Mouse (Mus musculus) right cerebral cortex, postnatal 10 days (tissue): ENCODE measurements around the gene Rasgef1b.

Experiments used
- DNase-seq, 2 experiments: peaks; one replicate each; pipeline ENCODE4 v3.0.0; 2021; ENCODE audit warnings: low spot score in 2 of 2

Rasgef1b gene

DNA sequence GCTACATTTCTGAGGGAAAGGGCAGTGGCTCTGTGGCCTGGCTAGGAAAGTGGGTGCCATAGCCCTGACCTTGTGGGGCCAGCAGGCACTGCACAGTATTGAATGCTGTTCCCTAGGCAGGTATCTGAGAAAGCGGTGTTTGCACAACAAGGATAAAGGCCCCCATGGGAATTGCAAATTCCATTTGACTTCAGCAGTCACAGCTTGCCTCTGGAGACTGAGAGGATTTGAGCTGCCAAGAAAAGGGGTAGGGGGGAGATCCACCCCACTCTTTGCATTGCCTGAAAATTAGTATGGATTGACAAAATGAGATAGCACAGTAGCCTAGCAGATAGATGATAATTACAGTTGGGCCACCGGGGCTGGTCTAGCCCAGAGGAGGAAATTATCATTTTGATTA is 326.1 kb downstream of the Rasgef1b start:
- peak in 1 of 2 experiments; percentile 18 for DNase-seq

- no peak for DNase-seq
Measured at GRCm38 (mm10) chr5:99402297-99402696, 326.6 kb downstream of the Rasgef1b start.

GRCm38 (mm10) chr5:99399855-99400626 is 328.8 kb downstream of the Rasgef1b start:
- no peak for DNase-seq

DNA sequence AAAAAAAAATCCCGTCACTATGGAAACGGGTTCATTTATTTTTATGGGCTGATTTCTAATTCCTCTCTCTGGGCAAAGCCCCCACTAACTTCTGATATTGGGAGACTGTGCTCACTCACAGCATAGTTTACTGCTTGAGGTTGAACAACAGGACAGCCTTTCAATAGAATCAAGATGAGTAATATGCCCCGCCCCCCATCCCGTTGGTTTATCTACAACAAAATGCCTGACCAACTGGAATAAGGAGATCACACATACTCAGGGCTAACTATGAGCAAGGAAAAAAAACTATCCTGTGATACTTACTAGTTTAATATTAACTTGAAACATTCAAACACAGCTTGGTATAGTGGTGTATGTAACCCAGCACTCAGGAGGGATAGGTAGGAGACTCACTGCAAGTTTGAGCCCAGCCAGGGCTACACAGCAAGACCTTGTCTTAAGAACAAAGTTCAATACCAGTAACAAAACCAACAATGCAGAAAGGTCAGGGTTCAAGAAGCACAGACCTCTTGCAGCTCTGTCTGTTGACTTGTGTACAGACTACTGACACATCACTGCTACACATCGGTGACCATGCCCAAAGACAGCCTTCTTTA is 330.3 kb downstream of the Rasgef1b start:
- DNase-seq, result no peak

DNA sequence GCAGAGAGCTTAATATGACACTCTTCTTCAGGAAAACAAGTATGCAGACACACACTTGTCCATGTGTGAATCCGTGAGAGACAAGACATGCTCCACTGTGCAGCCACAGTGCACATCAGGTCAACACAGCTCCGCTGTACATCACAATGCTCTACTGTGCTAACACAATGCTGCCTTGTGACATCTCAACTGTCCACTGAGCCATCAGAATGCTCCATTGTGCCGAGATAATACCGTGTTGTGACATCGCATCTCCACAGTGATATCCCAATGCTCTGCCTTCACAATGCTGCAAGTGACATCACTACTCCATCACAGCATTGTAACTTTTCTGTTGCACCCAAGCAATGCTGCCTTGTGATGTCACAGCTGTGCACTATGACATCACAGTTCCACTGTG is 334.3 kb downstream of the Rasgef1b start:
- no peak for DNase-seq

- DNase-seq, result no peak
Measured at GRCm38 (mm10) chr5:99391525-99391924, 337.3 kb downstream of the Rasgef1b start.

DNA sequence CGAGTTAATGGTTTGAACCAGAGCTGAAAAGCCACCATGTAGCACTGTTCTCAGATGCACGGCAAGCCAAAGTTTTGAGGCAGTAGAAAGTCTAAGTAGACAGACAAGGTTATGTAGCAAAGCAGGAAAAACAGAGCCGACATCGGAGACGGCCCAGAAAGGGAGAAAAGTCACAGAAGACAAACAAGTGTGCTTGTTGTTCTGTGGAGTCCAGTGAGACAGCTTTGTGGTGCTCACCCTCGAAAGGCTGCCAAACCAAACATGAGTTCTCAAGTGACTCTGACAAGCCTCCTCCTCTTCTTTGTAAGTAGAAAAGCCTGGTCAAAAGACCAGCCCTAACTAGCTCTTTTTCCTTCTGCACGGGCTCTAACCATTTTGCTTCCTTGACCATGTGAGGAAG is 338.1 kb downstream of the Rasgef1b start:
- no peak for DNase-seq

GRCm38 (mm10) chr5:99390314-99390713 is 338.6 kb downstream of the Rasgef1b start:
- no peak for DNase-seq

- DNase-seq, result no peak
Measured at GRCm38 (mm10) chr5:99388585-99389250, 340.1 kb downstream of the Rasgef1b start.

GRCm38 (mm10) chr5:99388131-99388530 is 340.7 kb downstream of the Rasgef1b start:
- DNase-seq, result no peak

GRCm38 (mm10) chr5:99387185-99387981 is 341.5 kb downstream of the Rasgef1b start:
- peak; percentile 74 to 83 for DNase-seq

- DNase-seq, result no peak
Measured at GRCm38 (mm10) chr5:99386246-99386845, 342.5 kb downstream of the Rasgef1b start.

- DNase-seq, result no peak
Measured at GRCm38 (mm10) chr5:99385737-99386136, 343.1 kb downstream of the Rasgef1b start.

DNA sequence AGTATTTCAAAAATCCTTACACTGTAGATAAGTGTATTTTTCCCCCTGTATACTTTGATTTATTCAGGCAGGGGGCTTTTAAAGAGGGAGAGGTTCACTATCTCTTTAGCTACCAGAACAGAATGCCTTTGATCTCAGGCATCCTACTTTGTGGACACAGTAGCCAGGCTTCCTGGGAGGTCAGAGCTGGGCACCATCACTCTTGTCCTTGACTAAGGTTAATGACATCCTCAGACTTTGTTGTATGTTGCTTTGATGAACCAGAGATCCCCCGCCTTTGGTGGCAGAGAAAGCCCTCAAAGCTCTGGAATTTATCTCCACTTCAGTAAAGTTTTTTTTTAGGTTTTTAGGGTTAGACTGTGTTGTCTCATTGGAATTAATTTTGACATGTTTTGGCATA is 343.8 kb downstream of the Rasgef1b start:
- DNase-seq, result no peak

DNA sequence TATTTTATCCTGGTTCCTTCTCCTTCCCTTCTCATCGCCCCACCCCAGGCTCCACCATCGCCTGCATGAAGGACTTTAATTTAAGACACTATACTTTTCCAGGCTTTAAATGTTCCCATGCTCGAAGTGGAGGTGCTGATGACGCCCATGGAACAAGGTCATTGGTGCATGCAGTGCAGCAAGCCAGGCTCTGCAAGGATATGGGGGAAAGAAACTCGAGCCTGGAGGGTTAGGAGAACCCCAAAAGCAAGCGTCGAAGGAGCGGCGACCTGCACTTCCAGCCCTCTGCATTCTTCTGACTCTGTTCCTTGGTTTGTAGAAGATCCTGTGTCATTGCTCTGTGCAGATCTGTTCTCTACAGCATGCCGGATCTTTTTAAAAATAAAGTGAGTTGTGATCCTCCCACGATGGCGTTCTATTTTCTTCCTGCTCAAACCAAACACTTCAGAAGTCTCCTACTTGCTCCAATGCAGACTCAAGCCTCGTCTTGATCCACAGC is 345.0 kb downstream of the Rasgef1b start:
- peak; percentile 44 to 72 for DNase-seq

DNA sequence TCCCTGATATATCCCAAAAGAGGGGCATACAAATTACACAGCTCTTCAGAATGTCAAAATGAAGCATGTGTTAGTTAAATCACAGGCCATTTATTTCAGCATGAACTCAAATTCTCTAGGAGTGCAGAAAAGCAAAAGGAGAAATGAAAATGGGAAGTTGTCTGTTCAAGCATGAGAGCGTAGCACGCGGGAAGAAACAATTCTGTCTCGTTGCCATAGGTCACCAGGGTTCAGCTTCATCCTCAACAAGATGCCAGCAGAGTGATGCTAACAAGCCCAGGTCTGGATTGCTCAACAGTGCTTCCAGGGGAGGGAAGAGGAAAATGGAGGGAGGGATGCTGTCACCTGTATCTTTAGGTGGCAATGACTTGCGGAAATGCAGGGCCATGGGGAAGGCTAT is 346.1 kb downstream of the Rasgef1b start:
- no peak for DNase-seq

GRCm38 (mm10) chr5:99381639-99382038 is 347.2 kb downstream of the Rasgef1b start:
- no peak for DNase-seq

DNA sequence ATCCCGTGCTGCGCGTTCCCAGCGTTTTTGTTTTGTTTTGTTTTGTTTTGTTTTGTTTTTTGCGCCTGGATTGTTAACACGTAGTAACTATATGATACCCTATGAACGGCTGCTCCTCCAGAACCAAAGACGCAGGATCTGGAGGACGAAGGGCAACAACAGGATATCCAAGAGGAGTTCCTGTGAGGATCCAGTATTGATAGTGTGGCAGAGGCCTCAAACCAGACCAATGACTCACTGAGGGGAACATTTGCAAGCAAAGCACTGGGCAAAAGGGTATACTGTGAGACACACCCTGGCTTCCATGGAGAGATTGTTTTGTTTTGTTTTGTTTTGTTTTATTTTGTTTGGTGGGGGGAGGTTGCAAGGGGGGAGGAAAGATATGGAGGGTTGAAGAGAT is 348.0 kb downstream of the Rasgef1b start:
- DNase-seq, result no peak

DNA sequence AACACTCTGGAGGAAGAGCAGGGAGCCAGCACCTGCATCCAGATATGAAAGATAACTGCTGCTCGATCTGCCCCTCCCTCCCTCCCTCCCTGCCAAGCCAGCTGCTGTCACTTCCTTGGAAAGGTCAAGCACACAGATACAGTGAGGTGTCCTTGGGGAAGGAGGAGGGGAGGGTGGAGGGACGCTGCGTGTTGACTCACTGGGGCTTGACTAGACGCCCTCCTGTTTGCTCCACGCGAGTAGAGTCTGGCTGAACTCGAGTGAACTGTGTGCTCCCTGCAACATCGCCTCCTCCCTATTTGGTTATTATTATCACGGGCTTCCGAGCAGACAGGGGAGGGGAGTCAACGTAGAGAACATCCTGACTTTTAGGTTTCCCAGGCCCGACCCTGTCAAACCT is 348.7 kb downstream of the Rasgef1b start:
- DNase-seq, result no peak

DNA sequence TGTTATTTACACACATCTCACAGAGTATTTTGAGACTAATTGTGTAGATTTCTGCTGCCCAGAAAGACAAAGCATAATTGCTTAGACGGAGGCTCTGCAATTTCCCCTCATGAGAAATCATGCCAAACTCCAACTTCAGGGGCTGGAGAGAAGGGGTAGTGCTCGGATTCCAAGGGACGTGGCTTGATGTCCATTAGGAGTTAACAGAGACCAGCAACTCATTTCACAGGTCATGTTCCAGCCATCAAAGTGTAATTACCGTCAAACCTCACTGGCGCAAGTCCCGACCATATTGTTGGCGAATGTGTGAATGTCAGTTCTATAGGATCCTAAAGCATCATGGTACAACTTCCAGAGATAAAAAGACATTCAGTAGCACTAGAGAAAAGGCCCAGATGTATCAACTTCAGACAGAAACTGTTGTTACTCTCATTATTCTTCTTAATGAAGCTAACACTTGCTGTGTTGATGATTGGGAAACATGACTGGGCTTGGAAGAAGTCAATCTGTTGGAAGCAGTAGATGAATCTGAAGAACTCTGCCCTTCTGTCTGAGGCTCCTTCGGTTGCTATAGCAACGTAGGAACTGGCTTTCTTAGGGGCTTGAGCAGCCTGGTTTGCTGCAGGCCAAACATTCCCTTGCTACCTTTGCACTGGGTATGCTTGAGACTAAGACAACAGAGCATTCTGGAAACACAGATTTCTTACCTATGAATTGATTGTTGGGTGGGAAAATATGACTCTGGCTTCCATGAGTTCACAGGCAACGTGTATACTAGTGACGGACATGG is 350.2 kb downstream of the Rasgef1b start:
- DNase-seq, result no peak

DNA sequence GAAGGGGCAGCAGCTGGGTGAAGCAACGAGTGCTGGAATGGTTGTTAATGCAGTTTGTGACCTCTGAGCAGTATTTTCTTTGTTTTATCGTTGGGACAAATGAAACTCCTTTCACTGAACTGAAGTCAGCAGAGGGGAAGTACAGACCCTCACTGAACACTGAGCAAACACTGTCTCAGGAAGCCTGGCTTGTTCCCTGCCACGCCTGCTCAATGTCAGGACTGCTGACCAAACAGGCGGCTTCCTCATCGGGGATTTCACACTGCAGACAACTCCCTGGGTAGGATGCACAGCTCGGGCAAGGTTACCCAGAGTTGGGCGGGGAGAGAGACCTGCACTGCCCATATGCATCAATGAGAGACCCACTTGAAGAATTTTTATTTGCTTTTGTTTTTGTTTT is 353.1 kb downstream of the Rasgef1b start:
- DNase-seq, result no peak
